Mouse (Mus musculus): ENCODE results near the gene Mcu. TPM values are rescaled to one million over a fixed set of nuclear protein-coding genes. Genes with fewer than 3 reads are reported as not detected.
A peak's percentile ranks its signal among the peaks of the same experiment; 100 is the strongest.

The Mcu gene
- total RNA-seq, 2 experiments from 2014 or later = 16.7 to 26.3 TPM

DNA sequence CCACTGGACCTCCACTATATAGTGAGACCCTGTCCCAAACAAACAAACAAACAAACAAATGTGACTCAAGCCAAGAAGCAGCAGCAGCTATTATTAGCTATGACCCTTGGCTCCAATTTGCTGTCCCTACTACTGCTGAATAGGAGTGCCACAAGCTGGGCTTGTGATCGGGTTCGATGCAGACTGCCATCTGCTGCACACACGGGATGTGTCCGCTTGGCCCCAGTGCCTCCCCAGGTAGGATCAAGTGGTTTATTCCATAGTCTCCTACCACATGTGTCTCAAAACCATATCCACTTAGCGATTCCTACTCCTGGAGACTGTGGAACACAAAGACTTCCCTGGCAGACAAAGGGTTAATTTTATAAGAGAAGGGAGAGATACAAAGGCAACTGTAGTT, 2.4 kb downstream of the Mcu start:
- ATAC-seq (ENCODE audit: poor library complexity, severe bottlenecking) = no peak

DNA sequence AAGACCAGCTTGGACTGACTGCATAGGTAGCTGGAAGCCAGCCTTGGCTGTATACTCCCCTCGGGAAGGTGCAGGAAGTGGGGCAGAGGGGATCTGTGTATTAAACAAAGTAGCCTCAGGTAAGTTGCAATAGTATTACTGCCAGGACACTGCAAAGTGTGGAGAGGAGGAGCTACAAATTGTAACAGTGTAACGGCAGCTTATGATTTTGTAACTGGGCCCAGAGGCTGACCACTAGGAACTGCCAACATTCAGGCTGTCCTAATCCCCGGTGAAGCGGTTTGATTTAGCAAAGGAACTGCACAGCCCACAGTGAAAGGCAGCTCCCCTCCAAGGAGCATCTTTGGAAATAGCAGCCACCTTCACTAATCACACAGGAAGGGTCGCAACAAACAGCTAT, 3.2 kb downstream of the Mcu start:
- ATAC-seq (ENCODE audit: poor library complexity, severe bottlenecking) = peak; percentile 12

DNA sequence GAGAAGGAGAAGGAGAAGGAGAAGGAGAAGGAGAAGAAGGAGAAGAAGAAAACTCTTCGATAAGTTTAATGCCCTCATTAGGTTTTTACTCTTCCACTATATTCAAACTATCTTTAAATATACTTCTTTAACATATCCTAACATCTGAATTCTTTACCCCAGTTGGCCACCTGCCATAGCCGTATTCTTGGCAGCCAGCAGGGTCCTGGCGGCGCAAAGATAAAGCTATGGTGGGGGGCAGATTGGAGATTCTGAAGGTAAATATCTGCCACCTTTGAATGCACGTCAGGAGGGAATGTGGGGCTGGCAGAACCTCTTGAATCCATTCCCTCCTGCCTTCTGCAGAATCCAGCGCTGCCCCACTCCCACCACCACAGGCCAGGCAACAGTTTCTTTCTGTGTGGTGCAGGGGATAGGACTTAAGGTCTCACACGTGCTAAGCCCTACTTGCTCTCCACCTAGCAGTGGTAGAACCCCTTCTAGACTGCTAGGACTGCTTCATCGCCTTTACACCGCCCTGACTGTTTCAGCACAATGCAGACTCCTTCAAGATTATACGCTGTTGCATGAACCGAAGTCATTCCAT, 11.5 kb downstream of the Mcu start:
- no peak for ATAC-seq (ENCODE audit: poor library complexity, severe bottlenecking)

DNA sequence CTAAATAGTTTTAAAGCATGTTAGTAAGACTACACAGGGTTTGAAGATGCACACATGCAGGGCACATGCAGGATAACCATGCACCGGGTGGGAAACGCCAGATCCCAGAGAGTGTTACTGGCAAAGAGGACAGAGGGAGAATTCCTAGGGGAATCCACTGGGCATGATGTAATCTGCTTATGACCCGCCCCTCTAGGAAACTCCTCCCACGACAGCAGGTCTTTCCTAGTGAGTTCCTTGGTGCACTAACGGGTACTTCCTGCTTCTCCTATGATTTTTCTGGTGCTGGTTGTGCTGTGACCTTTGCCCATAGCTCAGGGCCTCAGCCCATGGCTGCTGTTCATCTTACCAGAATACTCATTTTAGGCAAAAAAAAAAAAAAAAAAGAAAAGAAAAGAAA, 12.6 kb downstream of the Mcu start:
- ATAC-seq (ENCODE audit: poor library complexity, severe bottlenecking) = no peak

- no peak for ATAC-seq (ENCODE audit: poor library complexity, severe bottlenecking)
Measured at GRCm38 (mm10) chr10:59602891-59603290, 13.6 kb downstream of the Mcu start.

DNA sequence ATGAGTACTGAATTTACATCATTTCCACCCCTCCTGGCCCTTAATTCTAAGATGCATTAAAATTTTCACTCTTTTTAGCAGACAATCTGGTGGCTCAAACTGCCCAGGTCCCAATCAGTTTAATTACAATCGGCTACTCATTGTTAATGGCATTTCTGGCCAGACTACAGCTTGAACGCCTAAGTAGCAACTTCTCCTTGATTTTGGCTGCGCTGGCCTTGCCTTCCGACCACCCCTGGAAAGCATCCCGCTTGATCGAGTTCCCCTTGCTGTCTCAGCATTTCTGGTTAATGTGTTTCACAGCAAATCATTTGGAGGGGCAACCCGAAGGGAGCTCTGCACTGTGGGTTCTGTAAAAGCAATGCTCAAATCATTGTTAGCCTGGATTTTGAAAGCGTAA, 14.4 kb downstream of the Mcu start:
- no peak for ATAC-seq (ENCODE audit: poor library complexity, severe bottlenecking)

- ATAC-seq (ENCODE audit: poor library complexity, severe bottlenecking) = no peak
Measured at GRCm38 (mm10) chr10:59600516-59600915, 16.0 kb downstream of the Mcu start.

- no peak for ATAC-seq (ENCODE audit: poor library complexity, severe bottlenecking)
Measured at GRCm38 (mm10) chr10:59593826-59594570, 22.5 kb downstream of the Mcu start.

GRCm38 (mm10) chr10:59590606-59591005, 25.9 kb downstream of the Mcu start:
- no peak for ATAC-seq (ENCODE audit: poor library complexity, severe bottlenecking)

GRCm38 (mm10) chr10:59589856-59590255, 26.6 kb downstream of the Mcu start:
- ATAC-seq (ENCODE audit: poor library complexity, severe bottlenecking) = peak; percentile 72

- ATAC-seq (ENCODE audit: poor library complexity, severe bottlenecking) = peak; percentile 94
Measured at GRCm38 (mm10) chr10:59589420-59589819, 27.1 kb downstream of the Mcu start.

- no peak for ATAC-seq (ENCODE audit: poor library complexity, severe bottlenecking)
Measured at GRCm38 (mm10) chr10:59588135-59588534, 28.4 kb downstream of the Mcu start.

DNA sequence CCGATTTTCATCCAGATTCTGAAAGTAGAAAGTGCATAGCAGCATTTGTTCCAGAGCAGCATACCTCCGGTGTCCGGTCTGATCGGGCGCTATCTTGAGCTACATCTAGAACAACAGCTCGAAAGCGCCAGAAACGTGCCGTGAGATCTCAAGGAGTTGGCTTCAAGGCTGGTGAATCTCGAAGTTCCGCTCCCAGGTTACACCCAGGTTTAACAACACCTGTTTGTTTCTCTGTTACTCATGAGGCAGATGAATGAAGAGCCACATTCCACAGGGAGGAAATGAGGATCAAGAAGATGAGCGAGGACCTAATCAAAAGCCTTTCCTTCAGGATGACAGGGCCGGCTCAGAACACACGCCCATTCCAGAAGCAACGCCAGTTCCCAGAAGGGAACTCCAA, 29.7 kb downstream of the Mcu start:
- no peak for ATAC-seq (ENCODE audit: poor library complexity, severe bottlenecking)

- no peak for ATAC-seq (ENCODE audit: poor library complexity, severe bottlenecking)
Measured at GRCm38 (mm10) chr10:59585621-59586020, 30.9 kb downstream of the Mcu start.

DNA sequence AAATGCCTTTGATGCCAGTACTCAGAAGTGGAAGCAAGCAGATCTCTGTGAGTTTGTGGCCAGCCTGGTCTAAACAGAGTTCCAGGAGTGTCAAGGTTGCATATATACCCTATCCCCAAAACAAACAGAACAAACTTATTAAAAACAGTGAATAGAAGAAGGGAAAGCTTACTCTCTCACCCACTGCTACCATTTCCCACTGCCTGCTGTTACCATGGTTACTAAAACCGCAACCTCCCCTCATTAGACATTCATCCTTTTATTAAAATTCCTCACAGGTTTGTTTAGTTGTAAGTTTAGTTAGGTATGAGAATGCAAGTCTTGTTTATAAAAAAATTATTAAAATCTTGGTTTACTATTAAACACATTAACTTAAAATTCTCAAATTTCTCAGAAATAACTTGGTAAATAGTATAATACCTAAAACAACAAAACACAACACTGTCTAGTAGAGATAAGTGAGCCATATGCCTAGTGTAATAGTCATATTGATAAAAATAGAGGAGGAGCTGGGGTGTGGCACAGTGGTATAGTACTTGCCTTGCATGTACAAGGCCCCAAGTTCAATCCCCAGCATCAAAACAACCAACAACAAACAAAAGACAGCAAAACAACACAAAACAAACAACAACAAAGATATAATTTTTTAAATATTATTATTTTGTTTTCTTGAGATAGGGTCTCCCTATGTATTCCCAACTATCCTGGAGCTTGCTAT, 34.5 kb downstream of the Mcu start:
- no peak for ATAC-seq (ENCODE audit: poor library complexity, severe bottlenecking)

DNA sequence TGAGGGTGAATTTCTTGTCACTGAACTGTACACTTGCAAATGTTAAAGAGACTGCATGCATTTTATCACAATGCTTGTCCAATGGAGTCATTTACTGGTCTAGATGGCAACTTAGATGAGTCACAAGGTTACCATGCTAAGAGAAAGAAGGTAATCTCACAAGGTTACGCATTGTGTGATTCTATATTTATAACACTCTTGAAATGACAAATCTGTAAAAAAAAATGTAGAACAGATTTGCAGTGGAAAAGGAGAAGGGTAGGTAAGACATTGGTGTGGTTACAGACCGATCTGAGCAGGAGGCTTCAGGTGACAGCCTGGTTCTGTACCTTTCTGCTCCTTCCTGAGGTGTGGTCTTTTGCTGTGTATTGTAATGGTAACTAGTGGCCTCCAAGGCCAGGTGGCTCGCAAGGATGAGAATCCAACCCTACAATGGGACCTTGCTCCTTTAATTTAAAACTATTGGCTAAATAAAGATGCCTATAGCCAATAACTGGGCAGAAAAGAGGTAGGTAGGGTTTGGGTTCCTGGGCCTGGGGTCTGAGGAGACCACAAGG, 35.8 kb downstream of the Mcu start:
- ATAC-seq (ENCODE audit: poor library complexity, severe bottlenecking) = no peak

- no peak for ATAC-seq (ENCODE audit: poor library complexity, severe bottlenecking)
Measured at GRCm38 (mm10) chr10:59579645-59580044, 36.8 kb downstream of the Mcu start.

DNA sequence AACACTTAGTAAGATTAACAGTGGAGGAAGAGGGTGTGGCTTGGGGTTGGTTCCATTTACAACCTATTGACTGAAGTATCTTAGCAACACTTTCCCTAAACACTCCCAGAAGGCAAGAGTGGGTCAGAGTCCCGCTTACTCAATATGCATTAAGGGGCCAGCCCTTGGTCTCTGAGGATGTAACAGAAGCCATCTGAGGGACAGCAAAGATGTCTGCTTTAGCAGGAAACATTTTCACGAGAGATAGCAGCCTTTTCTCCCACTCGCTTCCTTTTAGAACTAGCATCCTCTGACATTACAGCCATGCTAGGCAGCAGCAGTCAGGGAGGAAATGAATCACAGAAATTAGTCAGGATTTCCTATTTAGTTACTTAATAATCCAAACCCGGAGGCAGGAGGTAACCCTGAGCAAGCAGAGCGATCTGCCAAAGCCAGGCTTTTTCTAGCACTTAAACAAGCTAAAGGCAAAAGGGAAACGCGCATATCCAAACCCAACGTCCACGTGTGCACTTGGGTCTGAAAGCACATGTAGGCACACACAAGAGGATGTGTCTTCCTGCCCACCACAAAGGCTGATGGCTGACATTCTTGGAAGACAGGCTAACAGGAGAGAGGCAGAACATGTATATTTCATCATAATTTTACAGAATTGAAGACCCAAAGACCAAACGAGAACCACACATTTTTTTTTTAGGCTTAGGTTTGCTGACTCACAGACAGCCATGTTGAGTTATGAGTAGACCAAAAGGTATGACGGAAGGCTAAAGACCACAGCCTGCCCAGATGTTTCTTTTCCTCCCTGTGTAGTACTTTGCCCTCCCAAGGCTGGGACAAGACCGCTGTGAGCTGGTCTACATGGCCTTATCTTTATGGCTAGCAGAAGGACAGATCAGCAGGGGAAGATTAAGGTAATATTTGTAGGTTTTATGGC, 38.4 kb downstream of the Mcu start:
- peak; percentile 75 for ATAC-seq (ENCODE audit: poor library complexity, severe bottlenecking)

- ATAC-seq (ENCODE audit: poor library complexity, severe bottlenecking) = no peak
Measured at GRCm38 (mm10) chr10:59576305-59576704, 40.2 kb downstream of the Mcu start.

GRCm38 (mm10) chr10:59571964-59572363, 44.5 kb downstream of the Mcu start:
- no peak for ATAC-seq (ENCODE audit: poor library complexity, severe bottlenecking)

- peak; percentile 40; the same call in 1 of the 2 replicates for ATAC-seq (ENCODE audit: poor library complexity, severe bottlenecking)
Measured at GRCm38 (mm10) chr10:59571273-59571672, 45.2 kb downstream of the Mcu start.

All from megakaryocyte, adult 5-6 weeks (primary cell).